Mouse (Mus musculus) hindbrain, embryonic 11.5 days (tissue): Measurements from ENCODE around the gene Itsn1. TPM values are rescaled to one million over a fixed set of nuclear protein-coding genes. Genes with fewer than 3 reads are reported as not detected.

Experiments
- ATAC-seq: fragments of 200-750 bp; cut with Nextera tagmentation; 2 replicates; pipeline ENCODE4 v1.8.0; 2017; ENCODE audit warnings: mild to moderate bottlenecking, moderate TSS enrichment, moderate library complexity; ENCODE audit not compliant: low FRiP score
- DNase-seq: peaks from one replicate; pipeline ENCODE4 v3.0.0-alpha.2; 2015; ENCODE audit warnings: low spot score
- H3K27ac ChIP-seq: fragments of 300-500 bp; sonication (generic); 2 replicates; pipeline ENCODE4 v1.5.1; 2014; ENCODE audit warnings: mild to moderate bottlenecking, low read depth, low read length
- H3K27me3 ChIP-seq: fragments of 300-500 bp; sonication (generic); 2 replicates; pipeline ENCODE4 v1.6.1; 2014; ENCODE audit warnings: mild to moderate bottlenecking, low read length, moderate library complexity, mixed read lengths; ENCODE audit not compliant: control insufficient read depth, insufficient read depth
- H3K36me3 ChIP-seq: fragments of 300-500 bp; sonication (generic); 2 replicates; pipeline ENCODE4 v1.6.1; 2014; ENCODE audit warnings: mild to moderate bottlenecking, low read length, moderate library complexity, mixed read lengths; ENCODE audit not compliant: control insufficient read depth, insufficient read depth
- H3K4me1 ChIP-seq: fragments of 300-500 bp; sonication (generic); replicated peaks from 2 replicates; pipeline ENCODE4 v1.6.1; 2014; ENCODE audit warnings: low read length, mixed read lengths; ENCODE audit not compliant: control insufficient read depth, insufficient read depth
- H3K4me2 ChIP-seq: fragments of 300-500 bp; sonication (generic); replicated peaks from 2 replicates; pipeline ENCODE4 v1.6.1; 2014; ENCODE audit warnings: mild to moderate bottlenecking, low read depth, low read length
- H3K4me3 ChIP-seq: fragments of 300-500 bp; sonication (generic); 2 replicates; pipeline ENCODE4 v1.5.1; 2014; ENCODE audit warnings: low read depth, low read length
- H3K9ac ChIP-seq: fragments of 300-500 bp; sonication (generic); 2 replicates; pipeline ENCODE4 v1.6.1; 2014; ENCODE audit warnings: low read depth, low read length
- H3K9me3 ChIP-seq: fragments of 300-500 bp; sonication (generic); 2 replicates; pipeline ENCODE4 v1.6.1; 2016; ENCODE audit warnings: low read length; ENCODE audit not compliant: control insufficient read depth
- WGBS: fragments of 180-500 bp; shearing (Covaris S2); extraction: QIAGEN DNeasy Blood & Tissue Kit; methylation state at CpG from one replicate; pipeline ENCODE4 v1.1.7; 2014; 5-methylcytosine and 5-hydroxymethylcytosine counted together
- polyA plus RNA-seq: library from polyadenylated mRNA; unstranded; fragments of >200 nt; fragmentation: Nextera tagmentation; extraction: Ambion mirVana; gene quantifications from 2 replicates; pipeline ENCODE4 v1.2.1, GENCODE M21; 2014

Gene Itsn1
- polyA plus RNA-seq, 1 experiment from 2014 or later: 61.1 TPM

GRCm38 (mm10) chr16:91833121-91833520, 104.0 kb downstream of the Itsn1 start:
- H3K9ac ChIP-seq: no peak overlapping the region
- DNase-seq (no peak), ATAC-seq (no peak)
- peaks cover 13% of the 10 kb centered on the region for H3K4me1 ChIP-seq
- H3K27ac ChIP-seq: no peak overlapping the region
- no peak overlapping the region for H3K4me3 ChIP-seq
- no peak overlapping the region for H3K4me2 ChIP-seq
- H3K9me3 ChIP-seq: no peaks in the 10 kb centered on the region
- peaks cover 11% of the 10 kb centered on the region; the same call in 1 of the 2 replicates for H3K36me3 ChIP-seq
- 91% methylated on average over 5 of the region's 5 CpGs for WGBS
- no peaks in the 10 kb centered on the region for H3K27me3 ChIP-seq

- Histone ChIP-seq H3K4me3 (no peak overlapping the region), H3K4me1 (peaks cover 13% of the 10 kb centered on the region), H3K27me3 (no peaks in the 10 kb centered on the region), H3K4me2 (no peak overlapping the region), H3K27ac (no peak overlapping the region), H3K9ac (no peak overlapping the region), H3K36me3 (peaks cover 6% of the 10 kb centered on the region; the same call in 1 of the 2 replicates), H3K9me3 (no peaks in the 10 kb centered on the region)
- ATAC-seq (no peak), DNase-seq (no peak)
- 83% methylated on average over 2 of the region's 2 CpGs for WGBS
These were observed 104.5 kb downstream of the Itsn1 start for GRCm38 (mm10) chr16:91833558-91833957.

- H3K4me2 ChIP-seq: no peak overlapping the region
- no peak overlapping the region for H3K4me3 ChIP-seq
- 81% methylated on average over 1 of the region's 1 CpGs for WGBS
- no peak for ATAC-seq
- peaks cover 13% of the 10 kb centered on the region for H3K4me1 ChIP-seq
- H3K27me3 ChIP-seq: no peaks in the 10 kb centered on the region
- H3K9ac ChIP-seq: no peak overlapping the region
- H3K36me3 ChIP-seq: peaks cover 4% of the 10 kb centered on the region; the same call in 1 of the 2 replicates
- no peak for DNase-seq
- H3K9me3 ChIP-seq: no peaks in the 10 kb centered on the region
- H3K27ac ChIP-seq: no peak overlapping the region
These were observed 104.9 kb downstream of the Itsn1 start for GRCm38 (mm10) chr16:91833981-91834380.

- H3K9me3 ChIP-seq: no peaks in the 10 kb centered on the region
- peaks cover 13% of the 10 kb centered on the region for H3K4me1 ChIP-seq
- DNase-seq (no peak), ATAC-seq (0 out of 2 replicates have a peak, but pooled peaks have one; percentile 21)
- 0 out of 2 replicates have a peak, but pooled peaks cover 2% of the 10 kb centered on the region for H3K36me3 ChIP-seq
- no peak overlapping the region for H3K4me2 ChIP-seq
- no peak overlapping the region for H3K4me3 ChIP-seq
- H3K9ac ChIP-seq: no peak overlapping the region; the same call in 1 of the 2 replicates
- WGBS: 72% methylated on average over 6 of the region's 6 CpGs
- H3K27me3 ChIP-seq: no peaks in the 10 kb centered on the region
- peak overlapping the region; percentile 88 for H3K27ac ChIP-seq
These were observed 106.7 kb downstream of the Itsn1 start for GRCm38 (mm10) chr16:91835790-91836189.

GRCm38 (mm10) chr16:91836592-91837557, 107.8 kb downstream of the Itsn1 start:
- DNase-seq (peak; percentile 47), ATAC-seq (peak; percentile 79)
- Histone ChIP-seq H3K4me2 (0 out of 2 replicates have a peak overlapping the region, but pooled peaks have one; percentile 18), H3K27ac (peak overlapping the region; percentile 88), H3K9ac (no peak overlapping the region), H3K9me3 (no peaks in the 10 kb centered on the region), H3K27me3 (no peaks in the 10 kb centered on the region), H3K4me1 (peaks cover 13% of the 10 kb centered on the region), H3K4me3 (no peak overlapping the region), H3K36me3 (peaks cover 4% of the 10 kb centered on the region; the same call in 1 of the 2 replicates)
- WGBS: 50% methylated on average over 18 of the region's 18 CpGs

- H3K4me2 ChIP-seq: no peak overlapping the region
- no peaks in the 10 kb centered on the region for H3K27me3 ChIP-seq
- peaks cover 4% of the 10 kb centered on the region; the same call in 1 of the 2 replicates for H3K36me3 ChIP-seq
- DNase-seq: no peak
- no peak overlapping the region for H3K9ac ChIP-seq
- WGBS: 74% methylated on average over 4 of the region's 4 CpGs
- H3K4me3 ChIP-seq: no peak overlapping the region
- no peaks in the 10 kb centered on the region for H3K9me3 ChIP-seq
- 0 out of 2 replicates have a peak, but pooled peaks have one; percentile 11 for ATAC-seq
- peak overlapping the region; percentile 88 for H3K27ac ChIP-seq
- H3K4me1 ChIP-seq: peaks cover 13% of the 10 kb centered on the region
These were observed 108.5 kb downstream of the Itsn1 start for GRCm38 (mm10) chr16:91837558-91838041.

- H3K27me3 ChIP-seq: no peaks in the 10 kb centered on the region
- H3K4me1 ChIP-seq: peaks cover 13% of the 10 kb centered on the region
- WGBS: 74% methylated on average over 11 of the region's 11 CpGs
- no peak for DNase-seq
- no peak overlapping the region for H3K4me2 ChIP-seq
- no peak overlapping the region for H3K27ac ChIP-seq
- H3K4me3 ChIP-seq: no peak overlapping the region
- no peaks in the 10 kb centered on the region for H3K9me3 ChIP-seq
- ATAC-seq: no peak
- peaks cover 4% of the 10 kb centered on the region; the same call in 1 of the 2 replicates for H3K36me3 ChIP-seq
- no peak overlapping the region for H3K9ac ChIP-seq
These were observed 109.7 kb downstream of the Itsn1 start for GRCm38 (mm10) chr16:91838771-91839170.

- no peaks in the 10 kb centered on the region for H3K27me3 ChIP-seq
- 68% methylated on average over 11 of the region's 11 CpGs for WGBS
- no peak overlapping the region for H3K4me3 ChIP-seq
- H3K9ac ChIP-seq: no peak overlapping the region
- no peak overlapping the region for H3K27ac ChIP-seq
- no peak for ATAC-seq
- DNase-seq: no peak
- no peak overlapping the region for H3K4me2 ChIP-seq
- peaks cover 4% of the 10 kb centered on the region; the same call in 1 of the 2 replicates for H3K36me3 ChIP-seq
- H3K4me1 ChIP-seq: peaks cover 13% of the 10 kb centered on the region
- H3K9me3 ChIP-seq: no peaks in the 10 kb centered on the region
These were observed 110.4 kb downstream of the Itsn1 start for GRCm38 (mm10) chr16:91839462-91839861.
